Mouse (Mus musculus): ENCODE data around the gene Cdkn1a.

DNA sequence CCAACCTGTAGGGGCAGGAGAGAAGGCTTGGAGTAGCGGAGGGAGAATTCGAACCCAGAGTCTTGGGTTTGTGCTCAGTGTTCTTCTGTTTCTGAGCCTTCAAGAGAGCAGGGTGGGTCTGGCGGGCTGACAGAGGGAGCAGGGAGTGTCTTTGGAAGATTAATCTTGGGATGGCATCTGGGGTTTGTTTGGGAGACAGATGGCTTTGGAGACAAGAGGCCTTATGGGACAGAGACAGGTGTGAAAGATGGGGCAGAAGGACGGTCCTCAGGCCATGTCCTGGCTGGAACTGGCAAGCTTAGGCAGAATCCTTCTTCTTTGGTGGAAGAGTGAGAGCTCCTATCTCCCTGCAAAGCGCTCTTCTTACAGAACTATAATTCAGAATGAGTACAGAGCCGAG is 37.7 kb upstream of the Cdkn1a start:
- TF ChIP-seq POLR2A (IDR thresholded peaks at IDR 0.05; ENCODE audit: borderline replicate concordance, extremely low read depth, low read depth, low read length) (no peak), CTCF (IDR thresholded peaks at IDR 0.05; ENCODE audit: insufficient read depth, low read length) (no peak)
